Mouse (Mus musculus) heart, embryonic 14.5 days (tissue): ENCODE results near the gene Eif2d. TPM values are rescaled to one million over a fixed set of nuclear protein-coding genes. Genes with fewer than 3 reads are reported as not detected.
A peak's percentile ranks its signal among the peaks of the same experiment; 100 is the strongest.

ENCODE experiments used
- ATAC-seq: fragments of 200-750 bp; cut with Nextera tagmentation; 2 replicates; pipeline ENCODE4 v1.8.0; 2017; ENCODE audit warnings: low read depth, moderate TSS enrichment; ENCODE audit not compliant: insufficient number of reproducible peaks, insufficient read depth, low FRiP score
- H3K27ac ChIP-seq, 2 experiments: fragments of 200-500 bp in 1 of 2; fragments of 300-500 bp in 1 of 2; sonication (generic) in 1 of 2; replicated peaks in 1 of 2; 2 replicates each; pipeline ENCODE4 v1.5.1; 2012 to 2014; ENCODE audit warnings: low read depth in 2 of 2, low read length in 2 of 2, control low read depth in 1 of 2, mild to moderate bottlenecking in 1 of 2, mixed read lengths in 1 of 2; ENCODE audit not compliant: control insufficient read depth in 1 of 2, insufficient read depth in 1 of 2
- H3K27me3 ChIP-seq: fragments of 300-500 bp; sonication (generic); 2 replicates; pipeline ENCODE4 v1.6.1; 2014; ENCODE audit warnings: mild to moderate bottlenecking, low read length, control low read depth; ENCODE audit not compliant: control insufficient read depth, insufficient read depth
- H3K36me3 ChIP-seq: fragments of 300-500 bp; sonication (generic); 2 replicates; pipeline ENCODE4 v1.6.1; 2014; ENCODE audit warnings: mild to moderate bottlenecking, control low read depth, low read length, mixed read lengths; ENCODE audit not compliant: control insufficient read depth, insufficient read depth
- H3K4me1 ChIP-seq, 2 experiments: fragments of 200-500 bp in 1 of 2; fragments of 300-500 bp in 1 of 2; sonication (generic) in 1 of 2; 2 replicates each; pipeline ENCODE4 v1.6.1; 2012 to 2014; ENCODE audit warnings: low read length in 2 of 2, control low read depth in 1 of 2, mixed read lengths in 1 of 2; ENCODE audit not compliant: control insufficient read depth in 2 of 2, insufficient read depth in 2 of 2
- H3K4me2 ChIP-seq: fragments of 300-500 bp; sonication (generic); 2 replicates; pipeline ENCODE4 v1.6.1; 2014; ENCODE audit warnings: mild to moderate bottlenecking, low read length
- H3K4me3 ChIP-seq, 2 experiments: fragments of 200-500 bp in 1 of 2; fragments of 300-500 bp in 1 of 2; sonication (generic) in 1 of 2; 2 replicates each; pipeline ENCODE4 v1.5.1; 2012 to 2014; ENCODE audit warnings: low read length in 2 of 2, mild to moderate bottlenecking in 2 of 2, control low read depth in 1 of 2, low read depth in 1 of 2, moderate library complexity in 1 of 2; ENCODE audit not compliant: control insufficient read depth in 1 of 2, insufficient read depth in 1 of 2
- H3K9ac ChIP-seq: fragments of 300-500 bp; sonication (generic); 2 replicates; pipeline ENCODE4 v1.6.1; 2014; ENCODE audit warnings: mild to moderate bottlenecking, low read length
- H3K9me3 ChIP-seq: fragments of 300-500 bp; sonication (generic); 2 replicates; pipeline ENCODE4 v1.6.1; 2016; ENCODE audit warnings: low read length, control low read depth; ENCODE audit not compliant: control insufficient read depth
- WGBS: fragments of 180-500 bp; shearing (Covaris S2); extraction: QIAGEN DNeasy Blood & Tissue Kit; methylation state at CpG from one replicate; pipeline ENCODE4 v1.1.7; 2014; 5-methylcytosine and 5-hydroxymethylcytosine counted together
- polyA plus RNA-seq: library from polyadenylated mRNA; unstranded; fragments of >200 nt; fragmentation: Nextera tagmentation; extraction: Ambion mirVana; gene quantifications from 2 replicates; pipeline ENCODE4 v1.2.1, GENCODE M21; 2014

Gene Eif2d
- polyA plus RNA-seq, result 49.6 and 50.2 TPM in 2 replicates

GRCm38 (mm10) chr1:131153018-131153629 lies at the start of gene Eif2d:
Eif2d (plus strand) TSS chr1:131153181.
- peaks cover 8% of the 10 kb centered on the region for H3K36me3 ChIP-seq

GRCm38 (mm10) chr1:131103776-131104424 lies 49.1 kb upstream of the Eif2d start:
- Histone ChIP-seq H3K4me2 (peak overlapping the region; percentile 18; the same call in 1 of the 2 replicates), H3K27ac (peak overlapping the region in 1 of 2 experiments; percentile 11; a peak in 1 of 4 replicates)

More at GRCm38 (mm10) chr1:131153018-131153629, at the start of gene Eif2d:
- ATAC-seq, result peak; percentile 89
- H3K4me1 ChIP-seq, result peaks cover 0 to 8% of the 10 kb centered on the region in 2 experiments; a peak in 3 of 4 replicates
- peak within 1 kb of the TSS; percentile 34 to 52; a peak in 2 of 4 replicates for H3K27ac ChIP-seq
- WGBS, result under 1% methylated on average over 27 of the region's 27 CpGs
- no peaks in the 10 kb centered on the region for H3K9me3 ChIP-seq
- H3K27me3 ChIP-seq, result no peaks in the 10 kb centered on the region
- peak within 1 kb of the TSS; percentile 72 to 92 for H3K4me3 ChIP-seq
- peak within 1 kb of the TSS; percentile 74 for H3K4me2 ChIP-seq
- peak within 1 kb of the TSS; percentile 83 for H3K9ac ChIP-seq

GRCm38 (mm10) chr1:131107575-131108308 lies 45.2 kb upstream of the Eif2d start:
- peaks cover 32 to 50% of the 10 kb centered on the region in 2 experiments for H3K4me1 ChIP-seq
- H3K27ac ChIP-seq, result peak overlapping the region; percentile 71 to 78
- H3K36me3 ChIP-seq, result no peaks in the 10 kb centered on the region
- 0 out of 2 replicates have a peak, but pooled peaks have one; percentile 55 for ATAC-seq
- no peaks in the 10 kb centered on the region for H3K27me3 ChIP-seq
- 36% methylated on average over 10 of the region's 10 CpGs for WGBS
- peak overlapping the region; percentile 19; the same call in 1 of the 2 replicates for H3K9ac ChIP-seq
- H3K9me3 ChIP-seq, result no peaks in the 10 kb centered on the region
- no peak overlapping the region for H3K4me2 ChIP-seq
- H3K4me3 ChIP-seq, result no peak overlapping the region

More at GRCm38 (mm10) chr1:131103776-131104424, 49.1 kb upstream of the Eif2d start:
- Histone ChIP-seq H3K4me1 (peaks cover 18 to 23% of the 10 kb centered on the region in 2 experiments), H3K36me3 (no peaks in the 10 kb centered on the region), H3K9ac (no peak overlapping the region), H3K9me3 (no peaks in the 10 kb centered on the region), H3K27me3 (no peaks in the 10 kb centered on the region), H3K4me3 (no peak overlapping the region)
- 0 out of 2 replicates have a peak, but pooled peaks have one; percentile 10 for ATAC-seq
- WGBS, result 40% methylated on average over 10 of the region's 10 CpGs

- H3K9me3 ChIP-seq, result no peaks in the 10 kb centered on the region
- no peak for ATAC-seq
- 42% methylated on average over 12 of the region's 12 CpGs for WGBS
- H3K4me1 ChIP-seq, result peaks cover 27 to 57% of the 10 kb centered on the region in 2 experiments
- H3K27me3 ChIP-seq, result no peaks in the 10 kb centered on the region
- peak overlapping the region; percentile 37 for H3K4me2 ChIP-seq
- peak overlapping the region; percentile 16; the same call in 1 of the 2 replicates for H3K9ac ChIP-seq
- peak overlapping the region; percentile 35 to 69 for H3K27ac ChIP-seq
- no peaks in the 10 kb centered on the region for H3K36me3 ChIP-seq
- H3K4me3 ChIP-seq, result no peak overlapping the region
Observed at GRCm38 (mm10) chr1:131110525-131111106, 42.4 kb upstream of the Eif2d start.

GRCm38 (mm10) chr1:131112576-131112975 lies 40.4 kb upstream of the Eif2d start:
- no peak for ATAC-seq
- Histone ChIP-seq H3K27me3 (no peaks in the 10 kb centered on the region), H3K4me1 (peaks cover 33 to 67% of the 10 kb centered on the region in 2 experiments), H3K9me3 (no peaks in the 10 kb centered on the region), H3K27ac (peak overlapping the region; percentile 66 to 73; a peak in 3 of 4 replicates), H3K9ac (no peak overlapping the region), H3K4me3 (no peak overlapping the region), H3K36me3 (no peaks in the 10 kb centered on the region), H3K4me2 (peak overlapping the region; percentile 48)
- WGBS, result 15% methylated on average over 6 of the region's 6 CpGs

- Histone ChIP-seq H3K4me1 (peaks cover 24 to 61% of the 10 kb centered on the region in 2 experiments), H3K4me2 (no peak overlapping the region), H3K36me3 (no peaks in the 10 kb centered on the region), H3K9ac (no peak overlapping the region), H3K27ac (peak overlapping the region in 1 of 2 experiments; percentile 98; a peak in 1 of 4 replicates), H3K9me3 (no peaks in the 10 kb centered on the region), H3K4me3 (no peak overlapping the region), H3K27me3 (no peaks in the 10 kb centered on the region)
- ATAC-seq, result no peak
- 16% methylated on average over 6 of the region's 6 CpGs for WGBS
Observed at GRCm38 (mm10) chr1:131115932-131116331, 37.0 kb upstream of the Eif2d start.
